Mouse (Mus musculus) liver, embryonic 16.5 days (tissue): ENCODE results near the gene Hist4h4. TPM values are rescaled to one million over a fixed set of nuclear protein-coding genes. Genes with fewer than 3 reads are reported as not detected.

Source experiments
- ATAC-seq: fragments of 200-750 bp; cut with Nextera tagmentation; 2 replicates; pipeline ENCODE4 v1.8.0; 2017; ENCODE audit warnings: low read depth, mild to moderate bottlenecking, moderate number of reproducible peaks, moderate library complexity
- H3K27ac ChIP-seq: fragments of 300-500 bp; sonication (generic); 2 replicates; pipeline ENCODE4 v1.5.1; 2014; ENCODE audit warnings: mild to moderate bottlenecking, low read length
- H3K27me3 ChIP-seq: fragments of 300-500 bp; sonication (generic); 2 replicates; pipeline ENCODE4 v1.6.1; 2014; ENCODE audit warnings: low read depth, low read length, mixed read lengths; ENCODE audit not compliant: control insufficient read depth, insufficient read depth
- H3K36me3 ChIP-seq: fragments of 300-500 bp; sonication (generic); 2 replicates; pipeline ENCODE4 v1.6.1; 2014; ENCODE audit warnings: mild to moderate bottlenecking; ENCODE audit not compliant: control insufficient read depth, insufficient read depth
- H3K4me1 ChIP-seq: fragments of 300-500 bp; sonication (generic); 2 replicates; pipeline ENCODE4 v1.6.1; 2014; ENCODE audit warnings: low read depth, low read length, mixed read lengths; ENCODE audit not compliant: control insufficient read depth
- H3K4me2 ChIP-seq: fragments of 300-500 bp; sonication (generic); 2 replicates; pipeline ENCODE4 v1.6.1; 2014; ENCODE audit warnings: low read depth, low read length, mixed read lengths
- H3K4me3 ChIP-seq: fragments of 300-500 bp; sonication (generic); 2 replicates; pipeline ENCODE4 v1.5.1; 2014; ENCODE audit warnings: low read depth, mild to moderate bottlenecking, low read length
- H3K9ac ChIP-seq: fragments of 300-500 bp; sonication (generic); 2 replicates; pipeline ENCODE4 v1.6.1; 2014; ENCODE audit warnings: low read depth, low read length
- H3K9me3 ChIP-seq: fragments of 300-500 bp; sonication (generic); replicated peaks from 2 replicates; pipeline ENCODE4 v1.6.1; 2016; ENCODE audit warnings: low read length; ENCODE audit not compliant: control insufficient read depth
- WGBS: fragments of 180-500 bp; shearing (Covaris S2); extraction: QIAGEN DNeasy Blood & Tissue Kit; methylation state at CpG from one replicate; pipeline ENCODE4 v1.1.7; 2014; ENCODE audit not compliant: insufficient replicate concordance; 5-methylcytosine and 5-hydroxymethylcytosine counted together
- polyA plus RNA-seq: library from polyadenylated mRNA; unstranded; fragments of >200 nt; fragmentation: Nextera tagmentation; extraction: Ambion mirVana; gene quantifications from 2 replicates; pipeline ENCODE4 v1.2.1, GENCODE M21; 2015

Hist4h4 gene
- 1.2 and 1.7 TPM in 2 replicates for polyA plus RNA-seq

DNA sequence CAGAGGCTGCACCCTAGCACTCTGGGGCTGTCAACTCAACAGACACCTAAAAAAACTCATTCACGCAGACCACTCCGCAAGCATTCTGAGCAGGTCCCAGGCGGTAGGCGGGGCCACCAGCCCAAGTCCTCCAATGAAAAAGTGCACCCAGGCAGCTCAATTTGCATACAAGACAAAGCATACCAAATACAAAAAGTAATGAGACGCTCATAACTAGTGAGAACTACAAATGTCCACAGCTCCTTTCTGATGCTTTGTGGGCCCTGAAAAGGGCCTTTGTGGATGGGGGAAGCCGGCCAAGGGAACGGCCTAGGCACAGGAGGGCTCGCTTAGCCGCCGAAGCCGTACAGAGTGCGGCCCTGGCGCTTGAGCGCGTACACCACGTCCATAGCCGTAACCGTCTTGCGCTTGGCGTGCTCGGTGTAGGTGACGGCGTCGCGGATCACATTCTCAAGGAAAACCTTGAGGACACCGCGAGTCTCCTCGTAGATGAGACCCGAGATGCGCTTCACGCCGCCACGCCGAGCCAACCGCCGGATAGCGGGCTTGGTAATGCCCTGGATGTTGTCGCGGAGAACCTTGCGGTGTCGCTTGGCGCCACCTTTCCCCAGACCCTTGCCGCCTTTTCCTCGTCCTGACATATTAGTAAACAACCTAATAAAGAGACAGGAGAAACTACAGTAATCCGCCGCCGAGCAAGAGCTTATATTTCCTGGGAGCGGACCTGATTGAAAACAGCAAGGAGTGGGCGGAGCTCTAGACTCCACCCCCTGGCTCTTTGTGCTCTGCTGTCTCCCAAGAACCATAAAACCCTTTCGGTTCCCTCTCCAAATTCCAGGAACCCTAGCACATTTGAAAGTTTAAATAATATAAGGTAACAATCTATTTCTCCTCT, at the start of gene Hist4h4:
TSS of gene Hist4h4 (minus strand) at position 677 of the 895 bp plus-strand sequence.
- Histone ChIP-seq H3K36me3 (no peaks in the 10 kb centered on the region), H3K4me1 (peaks cover 41% of the 10 kb centered on the region), H3K9me3 (no peaks in the 10 kb centered on the region), H3K27me3 (no peaks in the 10 kb centered on the region), H3K4me2 (peak within 1 kb of the TSS; percentile 86), H3K27ac (peak within 1 kb of the TSS; percentile 100), H3K4me3 (peak within 1 kb of the TSS; percentile 77), H3K9ac (peak within 1 kb of the TSS; percentile 95)
- ATAC-seq = peak; percentile 65
- under 1% methylated on average over 50 of the region's 50 CpGs for WGBS

DNA sequence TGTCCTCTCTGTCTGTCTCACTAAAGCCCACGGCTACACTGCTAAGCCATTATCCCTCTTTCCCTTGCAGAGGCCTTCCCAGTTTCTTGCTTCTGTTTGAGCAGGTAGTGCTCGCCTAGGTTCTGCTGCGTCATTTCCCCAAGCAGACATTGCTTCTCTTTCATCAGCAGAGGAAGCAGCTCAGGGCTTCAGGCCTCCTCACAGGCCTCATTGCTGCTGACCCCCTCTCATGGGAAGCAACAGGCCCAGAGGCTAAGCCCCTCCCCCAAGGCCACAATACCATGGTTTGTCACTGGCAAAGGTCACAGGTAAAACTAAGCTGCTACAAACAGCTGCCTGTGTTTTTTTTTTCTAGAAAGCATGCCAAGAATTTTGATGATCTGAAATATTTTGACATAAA, 48.5 kb upstream of the Hist4h4 start:
- peaks cover 42% of the 10 kb centered on the region for H3K36me3 ChIP-seq
- peak overlapping the region; percentile 48 for H3K27ac ChIP-seq
- H3K4me1 ChIP-seq = peaks cover 52% of the 10 kb centered on the region
- H3K9me3 ChIP-seq = no peaks in the 10 kb centered on the region
- H3K4me2 ChIP-seq = peak overlapping the region; percentile 74; the same call in 1 of the 2 replicates
- H3K27me3 ChIP-seq = no peaks in the 10 kb centered on the region
- H3K9ac ChIP-seq = 0 out of 2 replicates have a peak overlapping the region, but pooled peaks have one; percentile 2
- ATAC-seq = no peak
- H3K4me3 ChIP-seq = peak overlapping the region; percentile 83; the same call in 1 of the 2 replicates
- WGBS = 41% methylated on average over 3 of the region's 3 CpGs

GRCm38 (mm10) chr6:136852348-136852747, 48.1 kb upstream of the Hist4h4 start:
- Histone ChIP-seq H3K9ac (no peak overlapping the region), H3K4me1 (peaks cover 54% of the 10 kb centered on the region), H3K27ac (peak overlapping the region; percentile 48), H3K36me3 (peaks cover 46% of the 10 kb centered on the region), H3K9me3 (no peaks in the 10 kb centered on the region), H3K4me3 (peak overlapping the region; percentile 83; the same call in 1 of the 2 replicates), H3K27me3 (no peaks in the 10 kb centered on the region), H3K4me2 (peak overlapping the region; percentile 74)
- 81% methylated on average over 4 of the region's 4 CpGs for WGBS
- no peak for ATAC-seq

- Histone ChIP-seq H3K4me3 (no peak overlapping the region), H3K27me3 (no peaks in the 10 kb centered on the region), H3K9me3 (no peaks in the 10 kb centered on the region), H3K4me1 (peaks cover 54% of the 10 kb centered on the region), H3K36me3 (peaks cover 56% of the 10 kb centered on the region), H3K9ac (no peak overlapping the region), H3K27ac (0 out of 2 replicates have a peak overlapping the region, but pooled peaks have one; percentile 32), H3K4me2 (no peak overlapping the region)
- 61% methylated on average over 6 of the region's 6 CpGs for WGBS
- ATAC-seq = no peak
Measured at GRCm38 (mm10) chr6:136850267-136850666, 46.1 kb upstream of the Hist4h4 start.

DNA sequence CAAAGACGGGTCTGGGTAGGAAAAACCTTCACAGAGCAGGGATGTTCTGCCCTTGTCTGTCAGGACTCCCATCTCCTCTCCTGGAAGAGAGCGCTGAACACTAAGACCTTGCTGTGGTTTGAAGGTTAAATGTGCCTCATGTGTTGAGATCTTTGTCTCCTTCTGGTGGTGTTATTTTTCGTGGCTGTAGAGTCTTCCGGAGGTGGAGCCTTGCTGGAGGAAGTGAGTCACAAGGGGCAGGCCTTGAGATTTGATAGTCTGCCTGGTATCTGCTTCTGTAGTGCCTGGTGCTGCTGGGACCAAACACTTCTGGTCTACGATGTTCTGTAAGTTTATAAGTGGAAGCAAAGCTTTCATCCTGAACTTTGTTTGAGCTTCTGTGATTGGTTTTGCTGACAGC, 44.8 kb upstream of the Hist4h4 start:
- ATAC-seq = no peak
- 76% methylated on average over 5 of the region's 5 CpGs for WGBS
- Histone ChIP-seq H3K36me3 (peaks cover 50% of the 10 kb centered on the region), H3K4me3 (peak overlapping the region; percentile 11), H3K4me1 (peaks cover 44% of the 10 kb centered on the region), H3K27me3 (no peaks in the 10 kb centered on the region), H3K27ac (peak overlapping the region; percentile 76), H3K4me2 (peak overlapping the region; percentile 18), H3K9ac (no peak overlapping the region), H3K9me3 (no peaks in the 10 kb centered on the region)

DNA sequence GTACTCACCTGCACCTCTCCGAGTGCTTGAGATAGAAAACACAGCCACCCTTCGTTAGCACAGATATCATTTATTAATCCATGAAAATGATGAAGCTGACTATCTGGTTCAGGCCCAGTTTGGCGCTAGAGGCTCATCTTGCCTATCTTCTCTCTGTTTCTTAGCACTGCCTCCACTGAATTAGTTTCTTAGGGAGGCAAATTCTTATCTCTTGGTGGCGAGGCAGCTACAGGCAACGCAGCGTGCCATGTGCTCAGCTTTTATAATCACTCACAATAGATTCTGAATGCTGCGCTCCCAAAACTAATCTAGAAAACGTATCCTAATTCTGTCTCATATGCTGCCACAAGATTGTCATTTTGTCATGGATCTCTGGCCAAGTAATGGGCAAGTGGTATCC, 44.2 kb upstream of the Hist4h4 start:
- 30% methylated on average over 8 of the region's 8 CpGs for whole genome bisulfite sequencing
- peak; percentile 62 for ATAC-seq
- Histone ChIP-seq H3K9ac (0 out of 2 replicates have a peak overlapping the region, but pooled peaks have one; percentile 4), H3K4me3 (peak overlapping the region; percentile 11), H3K9me3 (no peaks in the 10 kb centered on the region), H3K4me2 (peak overlapping the region; percentile 18), H3K27ac (peak overlapping the region; percentile 76), H3K4me1 (peaks cover 40% of the 10 kb centered on the region), H3K36me3 (peaks cover 45% of the 10 kb centered on the region), H3K27me3 (no peaks in the 10 kb centered on the region)

DNA sequence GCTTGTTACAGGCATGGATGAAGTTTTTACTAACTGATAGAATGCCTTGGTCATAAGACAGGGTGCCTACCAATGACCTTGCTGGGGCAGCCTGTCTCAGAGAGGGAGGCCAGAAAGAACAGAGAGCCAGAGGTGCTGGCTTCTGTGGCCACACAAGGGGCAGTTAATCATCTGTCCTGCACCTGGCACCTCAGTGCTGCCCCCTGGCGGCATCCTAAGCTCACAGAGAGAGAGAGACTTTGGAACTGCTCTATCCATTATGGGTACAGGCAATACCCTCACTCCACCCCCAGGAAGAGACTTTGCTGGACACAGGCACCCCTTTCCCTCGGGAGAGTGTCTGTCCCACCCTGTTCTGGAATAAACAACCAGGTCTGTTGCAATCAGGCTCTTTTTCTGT, 43.6 kb upstream of the Hist4h4 start:
- H3K9me3 ChIP-seq = no peaks in the 10 kb centered on the region
- peak overlapping the region; percentile 15 for H3K9ac ChIP-seq
- ATAC-seq = peak; percentile 76
- 8% methylated on average over 2 of the region's 2 CpGs for WGBS
- H3K27ac ChIP-seq = peak overlapping the region; percentile 76
- peaks cover 37% of the 10 kb centered on the region for H3K4me1 ChIP-seq
- peak overlapping the region; percentile 9; the same call in 1 of the 2 replicates for H3K4me3 ChIP-seq
- H3K27me3 ChIP-seq = no peaks in the 10 kb centered on the region
- H3K4me2 ChIP-seq = peak overlapping the region; percentile 18
- peaks cover 43% of the 10 kb centered on the region for H3K36me3 ChIP-seq

- no peak overlapping the region for H3K27ac ChIP-seq
- 91% methylated on average over 3 of the region's 3 CpGs for WGBS
- no peaks in the 10 kb centered on the region for H3K27me3 ChIP-seq
- H3K4me3 ChIP-seq = no peak overlapping the region
- ATAC-seq = no peak
- no peak overlapping the region for H3K9ac ChIP-seq
- H3K9me3 ChIP-seq = no peaks in the 10 kb centered on the region
- 0 out of 2 replicates have a peak overlapping the region, but pooled peaks have one; percentile 18 for H3K4me2 ChIP-seq
- H3K36me3 ChIP-seq = peaks cover 39% of the 10 kb centered on the region
- peaks cover 32% of the 10 kb centered on the region for H3K4me1 ChIP-seq
Measured at GRCm38 (mm10) chr6:136847267-136847666, 43.1 kb upstream of the Hist4h4 start.
